Mouse (Mus musculus) limb, embryonic 14.5 days (tissue): ENCODE results near the gene E030025P04Rik. TPM values are rescaled to one million over a fixed set of nuclear protein-coding genes. Genes with fewer than 3 reads are reported as not detected.

Source experiments
- ATAC-seq: fragments of 200-750 bp; cut with Nextera tagmentation; 2 replicates; pipeline ENCODE4 v1.8.0; 2017; ENCODE audit warnings: low read depth, moderate number of reproducible peaks, moderate TSS enrichment; ENCODE audit not compliant: low FRiP score
- DNase-seq: peaks from one replicate; pipeline ENCODE4 v3.0.0-alpha.2; 2015; ENCODE audit warnings: low spot score
- H3K27ac ChIP-seq: fragments of 300-500 bp; sonication (generic); replicated peaks from 2 replicates; pipeline ENCODE4 v1.5.1; 2014; ENCODE audit warnings: low read depth, mild to moderate bottlenecking, low read length, moderate library complexity, mixed read lengths
- H3K27me3 ChIP-seq: fragments of 300-500 bp; sonication (generic); 2 replicates; pipeline ENCODE4 v1.6.1; 2014; ENCODE audit warnings: low read length, mixed read lengths; ENCODE audit not compliant: control insufficient read depth, insufficient read depth
- H3K36me3 ChIP-seq: fragments of 300-500 bp; sonication (generic); 2 replicates; pipeline ENCODE4 v1.6.1; 2014; ENCODE audit warnings: mild to moderate bottlenecking, low read length, moderate library complexity, mixed read lengths; ENCODE audit not compliant: control insufficient read depth, insufficient read depth
- H3K4me1 ChIP-seq: fragments of 300-500 bp; sonication (generic); 2 replicates; pipeline ENCODE4 v1.6.1; 2014; ENCODE audit warnings: antibody characterized with exemption, low read length, mixed read lengths; ENCODE audit not compliant: control insufficient read depth, insufficient read depth
- H3K4me2 ChIP-seq: fragments of 300-500 bp; sonication (generic); replicated peaks from 2 replicates; pipeline ENCODE4 v1.6.1; 2014; ENCODE audit warnings: low read depth, mild to moderate bottlenecking, low read length, moderate library complexity; ENCODE audit not compliant: severe bottlenecking
- H3K4me3 ChIP-seq: fragments of 300-500 bp; sonication (generic); replicated peaks from 2 replicates; pipeline ENCODE4 v1.5.1; 2014; ENCODE audit warnings: low read length
- H3K9ac ChIP-seq: fragments of 300-500 bp; sonication (generic); 2 replicates; pipeline ENCODE4 v1.6.1; 2014; ENCODE audit warnings: mild to moderate bottlenecking, low read depth, low read length, moderate library complexity; ENCODE audit not compliant: severe bottlenecking
- H3K9me3 ChIP-seq: fragments of 300-500 bp; sonication (generic); 2 replicates; pipeline ENCODE4 v1.6.1; 2016; ENCODE audit warnings: low read length; ENCODE audit not compliant: control insufficient read depth
- POLR2A ChIP-seq: fragments of 200-500 bp; IDR thresholded peaks from 2 replicates; pipeline ENCODE4 v1.8.0; 2012; ENCODE audit warnings: inconsistent platforms, mild to moderate bottlenecking, moderate library complexity, borderline replicate concordance; ENCODE audit not compliant: insufficient read depth, insufficient read length; ENCODE audit errors: extremely low read depth
- WGBS: fragments of 180-500 bp; shearing (Covaris S2); extraction: QIAGEN DNeasy Blood & Tissue Kit; methylation state at CpG from one replicate; pipeline ENCODE4 v1.1.7; 2014; 5-methylcytosine and 5-hydroxymethylcytosine counted together
- polyA plus RNA-seq, 2 experiments: library from polyadenylated mRNA; depleted of rRNA in 1 of 2; stranded (reverse) in 1 of 2; unstranded in 1 of 2; fragments of >200 nt; fragmentation: Nextera tagmentation in 1 of 2; extraction: Ambion mirVana in 1 of 2; gene quantifications; 2 replicates each; pipeline versions ENCODE4 v1.2.1 to v1.2.3; 2012 to 2014

The E030025P04Rik gene
- polyA plus RNA-seq, 2 experiments, result not detected

- ATAC-seq (no peak), DNase-seq (no peak)
- Histone ChIP-seq H3K9me3 (no peaks in the 10 kb centered on the region), H3K4me2 (no peak overlapping the region), H3K27me3 (no peaks in the 10 kb centered on the region), H3K27ac (no peak overlapping the region), H3K4me1 (no peaks in the 10 kb centered on the region; the same call in 1 of the 2 replicates), H3K4me3 (no peak overlapping the region), H3K36me3 (no peaks in the 10 kb centered on the region), H3K9ac (no peak overlapping the region)
- no peak for TF ChIP-seq POLR2A
- 39% methylated on average over 5 of the region's 5 CpGs for WGBS
These were observed 13.5 kb upstream of the E030025P04Rik start for GRCm38 (mm10) chr11:109157694-109158093.

- ATAC-seq (peak; percentile 80), DNase-seq (peak; percentile 67)
- Histone ChIP-seq H3K27ac (no peak overlapping the region), H3K4me3 (no peak overlapping the region), H3K36me3 (no peaks in the 10 kb centered on the region), H3K27me3 (no peaks in the 10 kb centered on the region), H3K4me2 (no peak overlapping the region), H3K9ac (no peak overlapping the region), H3K4me1 (peaks cover 7% of the 10 kb centered on the region), H3K9me3 (no peaks in the 10 kb centered on the region)
- WGBS, result 15% methylated on average over 7 of the region's 7 CpGs
- no peak for TF ChIP-seq POLR2A
These were observed 747 bp upstream of the E030025P04Rik start for GRCm38 (mm10) chr11:109144890-109145341.

GRCm38 (mm10) chr11:109126482-109126881 is 17.7 kb downstream of the E030025P04Rik start:
- WGBS, result 62% methylated on average over 7 of the region's 7 CpGs
- ATAC-seq, result no peak

GRCm38 (mm10) chr11:109125451-109125850 is 18.7 kb downstream of the E030025P04Rik start:
- H3K27me3 ChIP-seq, result no peaks in the 10 kb centered on the region
- H3K9me3 ChIP-seq, result 0 out of 2 replicates have a peak, but pooled peaks cover 2% of the 10 kb centered on the region
- DNase-seq (no peak), ATAC-seq (no peak)
- no peak for TF ChIP-seq POLR2A
- no peak overlapping the region for H3K27ac ChIP-seq
- WGBS, result 72% methylated on average over 5 of the region's 5 CpGs
- H3K9ac ChIP-seq, result no peak overlapping the region
- H3K4me2 ChIP-seq, result no peak overlapping the region
- H3K4me1 ChIP-seq, result no peaks in the 10 kb centered on the region
- no peaks in the 10 kb centered on the region for H3K36me3 ChIP-seq
- no peak overlapping the region for H3K4me3 ChIP-seq

More at GRCm38 (mm10) chr11:109126482-109126881, 17.7 kb downstream of the E030025P04Rik start:
- Histone ChIP-seq H3K4me1 (no peaks in the 10 kb centered on the region), H3K36me3 (no peaks in the 10 kb centered on the region), H3K27me3 (no peaks in the 10 kb centered on the region), H3K4me2 (no peak overlapping the region), H3K27ac (0 out of 2 replicates have a peak overlapping the region, but pooled peaks have one; percentile 5), H3K9ac (no peak overlapping the region), H3K4me3 (no peak overlapping the region), H3K9me3 (0 out of 2 replicates have a peak, but pooled peaks cover 3% of the 10 kb centered on the region)
- TF ChIP-seq POLR2A, result no peak
- DNase-seq, result peak; percentile 18

GRCm38 (mm10) chr11:109124284-109124683 is 19.9 kb downstream of the E030025P04Rik start:
- Histone ChIP-seq H3K4me3 (no peak overlapping the region), H3K36me3 (no peaks in the 10 kb centered on the region), H3K9ac (no peak overlapping the region), H3K27ac (no peak overlapping the region), H3K4me1 (no peaks in the 10 kb centered on the region), H3K27me3 (no peaks in the 10 kb centered on the region), H3K4me2 (no peak overlapping the region), H3K9me3 (no peaks in the 10 kb centered on the region)
- DNase-seq (no peak), ATAC-seq (no peak)
- TF ChIP-seq POLR2A, result no peak
- 56% methylated on average over 3 of the region's 3 CpGs for WGBS
